Mouse (Mus musculus) kidney, adult 2 months (tissue): Measurements from ENCODE around the gene Spats1.

ENCODE experiments used
- CTCF ChIP-seq: fragments of 200-500 bp; conservative IDR thresholded peaks from 2 replicates; pipeline ENCODE4 v1.5.1; 2011; ENCODE audit warnings: low read depth, mild to moderate bottlenecking, control low read depth, low read length, moderate library complexity, mixed read lengths; ENCODE audit not compliant: insufficient read depth, insufficient read length
- POLR2A ChIP-seq: fragments of 200-500 bp; IDR thresholded peaks from one replicate; pipeline ENCODE4 v1.6.1; 2011; ENCODE audit warnings: low read depth, low read length, control low read depth

DNA sequence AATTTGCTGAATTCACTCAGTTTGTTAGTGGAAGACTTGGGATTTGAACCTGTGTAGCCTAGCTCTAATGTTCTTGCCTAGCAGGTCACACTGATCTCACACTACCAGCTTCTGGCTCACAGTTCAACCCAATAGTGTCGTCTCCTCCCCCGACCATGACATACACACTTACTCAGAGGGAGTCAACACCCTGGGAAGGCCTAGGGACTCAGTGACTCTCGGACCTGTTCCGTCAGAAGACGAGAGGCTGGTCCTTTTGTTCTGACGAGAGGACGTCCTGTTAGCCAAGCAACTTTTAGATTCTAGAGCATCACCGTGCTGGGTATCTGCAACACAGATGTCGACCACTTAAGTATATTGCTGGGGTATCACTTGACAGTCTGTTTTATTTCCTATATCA lies 11.0 kb downstream of the Spats1 start:
- TF ChIP-seq POLR2A (no peak), CTCF (no peak)
